Mouse (Mus musculus) right cerebral cortex, postnatal 25 days (tissue): ENCODE results near the gene Pex16.
A peak's percentile ranks its signal among the peaks of the same experiment; 100 is the strongest.

ENCODE experiments used
- DNase-seq: peaks from one replicate; pipeline ENCODE4 v3.0.0; 2022

The Pex16 gene

DNA sequence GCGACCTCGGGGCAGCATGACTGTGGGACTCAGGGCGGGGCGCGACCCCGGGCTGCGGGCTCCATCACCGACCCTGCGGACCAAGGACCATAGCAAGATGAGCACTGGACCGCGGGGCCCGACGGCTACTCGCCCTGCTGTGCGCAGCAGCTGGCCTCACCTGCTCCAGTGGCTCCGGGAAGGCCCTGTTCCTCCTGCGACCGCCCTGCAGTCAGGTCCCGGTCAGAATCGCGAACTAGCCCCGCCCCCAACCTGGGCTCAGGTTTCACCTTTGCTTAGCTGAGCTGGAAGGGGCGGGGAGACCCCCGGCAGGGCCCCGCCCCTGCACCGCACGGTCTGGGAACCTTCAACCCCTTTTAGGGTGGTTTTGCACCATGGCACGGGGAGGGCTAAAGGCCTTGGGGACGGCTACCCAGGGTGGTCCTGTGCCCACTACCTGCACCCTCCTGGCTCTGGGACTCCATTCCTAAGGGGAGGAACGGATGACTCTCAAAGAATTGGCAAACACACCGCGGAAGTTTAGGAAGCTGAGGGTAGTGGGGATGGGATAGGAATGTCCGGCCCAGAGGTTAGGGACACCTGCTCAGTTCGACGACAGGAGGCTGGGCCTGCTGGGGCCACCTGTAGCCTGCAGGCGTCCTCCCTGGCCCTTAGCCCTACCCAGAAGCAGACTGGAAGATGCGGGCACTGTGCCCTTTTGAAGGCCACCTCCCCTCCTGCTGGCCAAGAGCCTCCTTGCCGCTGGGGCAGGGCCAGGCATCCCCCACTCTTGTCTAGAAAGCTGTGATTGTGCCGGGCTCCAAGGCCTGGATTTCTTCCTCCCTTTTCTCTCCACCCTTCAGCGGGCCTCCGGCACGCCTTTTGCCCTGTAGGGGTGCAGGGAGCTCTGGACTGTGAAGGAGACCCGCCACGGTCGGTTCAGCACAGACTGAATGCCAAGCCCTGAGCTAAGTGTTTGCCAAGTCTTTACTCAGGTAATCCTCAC lies 3.4 kb upstream of the Pex16 start:
- no peak for DNase-seq

DNA sequence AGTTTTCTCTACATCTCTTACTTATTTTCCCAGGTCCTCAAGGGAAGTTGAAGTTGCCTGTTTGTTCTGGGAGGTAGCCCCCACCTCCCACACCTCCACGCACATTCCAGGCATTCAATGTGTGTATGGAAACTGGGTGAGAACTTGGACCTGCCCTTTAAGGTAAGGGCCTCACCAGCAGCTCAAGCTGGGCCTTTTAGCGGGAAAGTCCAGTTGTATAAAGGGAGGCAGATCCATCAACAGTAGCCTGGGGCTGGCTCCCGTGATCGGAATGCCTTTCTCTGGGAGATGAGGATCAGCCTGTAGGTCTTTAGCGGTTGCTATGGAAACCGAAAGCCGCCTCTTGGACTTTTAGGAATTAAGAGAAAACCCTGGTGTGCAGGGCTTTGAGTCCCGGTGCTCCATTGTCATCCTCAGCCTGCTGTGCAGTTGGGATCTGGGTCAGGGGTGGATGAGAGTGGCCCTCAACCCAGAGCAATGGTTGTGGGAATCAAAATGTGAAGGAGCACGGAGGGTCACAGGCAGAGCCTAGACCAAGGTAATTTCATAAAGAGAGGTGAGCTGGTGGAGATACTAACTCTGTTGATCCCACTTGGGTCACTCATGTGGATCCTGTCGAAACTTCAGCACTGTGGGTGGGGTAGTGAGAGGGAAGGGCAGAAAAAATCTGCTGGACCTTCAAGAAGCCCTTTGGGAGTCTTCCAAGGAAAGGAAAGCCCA lies 2.3 kb upstream of the Pex16 start:
- no peak for DNase-seq

DNA sequence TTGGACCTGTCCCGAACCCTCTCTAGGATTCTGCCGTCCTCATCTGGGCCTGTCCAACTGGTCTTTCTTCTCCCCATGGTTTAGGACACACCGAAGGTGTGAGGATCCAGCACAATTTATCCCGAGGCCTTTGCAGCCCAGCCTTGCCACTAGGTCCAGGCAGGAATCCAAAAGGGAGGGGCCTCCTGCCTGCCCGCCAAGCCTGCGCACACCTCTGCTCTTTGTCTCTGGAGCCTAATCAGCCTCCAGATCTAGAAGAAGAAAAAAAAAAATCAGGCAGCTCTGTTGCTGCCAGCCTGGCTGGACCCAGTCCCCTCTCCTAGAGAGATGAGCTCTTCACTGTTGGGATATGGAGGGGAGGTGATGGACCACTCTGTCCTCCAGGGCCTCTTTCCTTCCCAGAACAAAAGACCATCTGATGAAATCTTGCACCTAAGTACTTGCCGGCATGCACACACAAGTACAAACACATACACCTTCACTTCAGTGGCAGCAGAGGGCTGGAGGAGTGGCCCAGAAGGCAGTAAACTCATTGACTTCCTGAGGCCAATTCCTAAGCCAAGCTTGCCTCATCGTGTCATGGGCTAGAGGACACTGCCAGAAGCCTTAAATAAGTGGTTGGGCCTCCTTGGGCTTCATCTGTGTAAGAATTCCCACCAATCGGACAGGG lies 1.6 kb upstream of the Pex16 start:
- no peak for DNase-seq

GRCm38 (mm10) chr2:92373437-92373813 lies 1.1 kb upstream of the Pex16 start:
- no peak for DNase-seq

DNA sequence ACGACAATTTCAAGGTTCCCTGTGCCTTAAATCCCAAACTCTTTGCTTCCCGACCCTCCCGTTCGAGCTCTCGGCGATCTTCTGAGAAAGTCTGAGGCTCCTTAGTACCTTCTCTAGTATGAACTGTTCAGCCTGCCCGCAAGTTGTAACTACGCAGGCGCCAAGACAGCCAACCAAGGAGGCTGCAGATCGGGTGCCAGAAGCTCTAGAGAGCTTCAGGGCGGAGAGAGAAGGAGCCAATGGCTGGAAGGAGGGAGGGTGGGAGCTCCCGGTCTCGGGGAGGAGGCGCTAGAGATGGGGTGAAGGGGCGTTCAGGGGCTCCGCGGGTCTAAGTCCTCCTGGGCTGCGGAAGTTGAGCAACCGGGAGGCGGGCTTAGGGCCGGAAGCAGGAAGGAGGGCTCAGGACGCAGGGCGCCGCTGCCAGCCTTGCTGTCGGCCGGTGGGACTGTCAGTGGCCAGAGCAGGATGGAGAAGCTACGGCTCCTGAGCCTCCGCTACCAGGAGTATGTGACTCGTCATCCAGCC lies 685 bp downstream of the Pex16 start:
- DNase-seq: peak; percentile 96

DNA sequence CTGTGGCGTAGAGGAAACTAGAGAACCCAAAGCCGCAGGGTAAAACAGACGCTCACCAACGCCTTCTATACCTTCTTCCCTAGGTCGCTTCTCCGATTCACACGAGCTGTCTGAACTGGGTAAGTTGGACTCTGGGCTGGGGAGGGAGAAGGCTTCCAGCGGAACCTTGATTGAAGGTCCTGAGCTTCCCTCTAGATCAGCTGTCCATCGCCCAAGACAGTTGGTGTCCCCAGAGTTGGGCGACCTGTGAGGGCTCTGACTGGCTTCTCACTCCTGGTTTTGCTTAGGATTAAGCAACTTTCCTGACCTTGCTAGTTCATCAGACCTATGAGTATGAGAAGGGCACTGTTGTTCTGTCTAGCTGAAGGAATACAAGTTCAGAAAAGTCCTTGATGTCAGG lies 1.3 kb downstream of the Pex16 start:
- no peak for DNase-seq

DNA sequence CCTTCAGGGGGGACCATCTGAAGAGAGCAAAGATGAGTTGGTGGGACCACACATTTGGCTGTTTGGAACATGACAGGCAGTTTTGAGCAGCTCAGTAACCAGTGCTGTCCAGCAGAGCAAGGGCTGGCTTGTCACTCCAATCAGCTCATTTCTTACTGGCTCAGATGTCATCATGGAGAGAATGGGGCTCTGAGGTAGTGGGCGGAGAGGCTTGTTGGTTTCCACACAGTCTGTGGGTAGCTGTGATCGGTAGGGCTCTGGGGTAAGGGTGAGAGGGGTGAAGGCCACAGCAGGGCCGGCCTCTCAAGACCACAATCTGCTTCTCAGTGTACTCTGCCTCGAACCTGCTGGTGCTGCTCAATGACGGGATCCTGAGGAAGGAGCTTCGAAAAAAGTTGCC lies 1.8 kb downstream of the Pex16 start:
- DNase-seq: no peak

DNA sequence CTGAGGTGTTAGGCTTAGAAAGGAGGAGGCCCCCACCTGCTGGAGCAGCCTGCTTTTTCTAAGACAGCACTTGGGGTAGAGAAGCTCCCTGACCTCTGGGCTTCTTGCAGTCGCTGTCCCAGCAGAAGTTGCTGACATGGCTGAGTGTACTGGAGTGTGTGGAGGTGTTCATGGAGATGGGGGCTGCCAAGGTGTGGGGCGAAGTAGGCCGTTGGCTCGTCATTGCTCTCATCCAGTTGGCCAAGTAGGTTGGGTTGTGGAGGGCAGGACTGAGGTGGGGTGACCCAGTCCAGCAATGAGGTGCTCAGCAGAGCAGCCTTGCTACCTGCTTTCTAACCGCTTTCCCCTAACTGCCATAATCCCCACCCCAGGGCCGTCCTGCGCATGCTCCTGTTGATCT lies 2.8 kb downstream of the Pex16 start:
- no peak for DNase-seq

GRCm38 (mm10) chr2:92379783-92380494 lies 5.5 kb downstream of the Pex16 start:
- DNase-seq: no peak

- DNase-seq: no peak
These were observed 6.1 kb downstream of the Pex16 start for GRCm38 (mm10) chr2:92380495-92381050.

- no peak for DNase-seq
These were observed 6.7 kb downstream of the Pex16 start for GRCm38 (mm10) chr2:92381161-92381560.

DNA sequence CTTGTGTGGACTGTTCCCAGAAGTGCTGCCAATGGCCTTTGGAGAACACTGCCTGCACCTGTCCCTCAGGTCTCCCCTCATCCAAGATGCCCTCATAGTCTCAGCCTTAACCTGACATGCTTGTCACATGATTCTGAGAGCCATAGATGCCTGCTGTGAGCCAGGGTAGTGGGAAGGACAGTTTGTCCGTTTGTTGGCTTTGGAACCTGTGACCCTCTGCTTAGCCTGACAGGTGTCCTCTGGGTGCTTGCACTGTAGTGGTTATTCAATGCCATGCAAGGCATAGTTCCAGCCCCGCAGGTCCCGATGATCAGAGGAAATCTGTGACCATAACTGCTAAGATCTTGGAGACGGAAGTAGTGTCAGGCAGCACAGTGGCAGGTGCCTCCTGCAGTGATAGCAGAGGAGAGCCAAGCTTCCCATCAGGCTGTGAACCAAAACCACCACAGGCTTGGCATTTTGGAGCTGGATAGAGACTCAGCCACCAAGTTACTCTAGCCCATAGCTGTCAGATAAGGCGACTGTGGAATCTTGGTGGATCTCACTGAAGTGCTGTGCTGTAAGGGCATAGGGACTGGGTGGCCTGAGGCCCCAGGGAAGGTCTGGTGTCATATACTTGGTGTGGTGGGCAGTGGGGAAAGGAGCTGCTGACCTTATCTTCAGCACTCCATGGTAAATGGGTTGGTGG lies 7.6 kb downstream of the Pex16 start, which contains the start of gene 1700029I15Rik:
1700029I15Rik (plus strand) TSS at position 638 of the 688 bp plus-strand sequence.
- DNase-seq: no peak

DNA sequence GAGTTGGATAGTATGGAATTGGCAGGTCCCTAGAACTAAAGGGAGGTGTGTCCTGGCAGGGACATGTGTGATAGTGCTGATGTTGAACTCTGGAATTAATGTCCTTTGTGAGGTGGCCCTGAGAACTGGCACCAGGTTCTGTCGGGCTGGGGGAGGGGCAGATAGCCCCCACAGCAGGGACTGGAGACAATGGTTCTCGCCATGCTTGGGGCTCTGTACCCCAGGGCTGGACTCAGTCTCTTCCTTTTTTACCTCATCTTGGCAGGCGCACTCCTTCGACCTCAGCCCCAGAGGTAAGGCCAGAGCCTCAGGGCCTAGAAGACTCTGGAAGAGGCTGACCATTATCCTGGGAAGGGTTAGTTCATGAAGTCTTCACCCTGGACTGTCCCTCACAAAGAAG lies 8.3 kb downstream of the Pex16 start:
- no peak for DNase-seq

- DNase-seq: no peak
These were observed 9.6 kb downstream of the Pex16 start for GRCm38 (mm10) chr2:92384101-92384500.

DNA sequence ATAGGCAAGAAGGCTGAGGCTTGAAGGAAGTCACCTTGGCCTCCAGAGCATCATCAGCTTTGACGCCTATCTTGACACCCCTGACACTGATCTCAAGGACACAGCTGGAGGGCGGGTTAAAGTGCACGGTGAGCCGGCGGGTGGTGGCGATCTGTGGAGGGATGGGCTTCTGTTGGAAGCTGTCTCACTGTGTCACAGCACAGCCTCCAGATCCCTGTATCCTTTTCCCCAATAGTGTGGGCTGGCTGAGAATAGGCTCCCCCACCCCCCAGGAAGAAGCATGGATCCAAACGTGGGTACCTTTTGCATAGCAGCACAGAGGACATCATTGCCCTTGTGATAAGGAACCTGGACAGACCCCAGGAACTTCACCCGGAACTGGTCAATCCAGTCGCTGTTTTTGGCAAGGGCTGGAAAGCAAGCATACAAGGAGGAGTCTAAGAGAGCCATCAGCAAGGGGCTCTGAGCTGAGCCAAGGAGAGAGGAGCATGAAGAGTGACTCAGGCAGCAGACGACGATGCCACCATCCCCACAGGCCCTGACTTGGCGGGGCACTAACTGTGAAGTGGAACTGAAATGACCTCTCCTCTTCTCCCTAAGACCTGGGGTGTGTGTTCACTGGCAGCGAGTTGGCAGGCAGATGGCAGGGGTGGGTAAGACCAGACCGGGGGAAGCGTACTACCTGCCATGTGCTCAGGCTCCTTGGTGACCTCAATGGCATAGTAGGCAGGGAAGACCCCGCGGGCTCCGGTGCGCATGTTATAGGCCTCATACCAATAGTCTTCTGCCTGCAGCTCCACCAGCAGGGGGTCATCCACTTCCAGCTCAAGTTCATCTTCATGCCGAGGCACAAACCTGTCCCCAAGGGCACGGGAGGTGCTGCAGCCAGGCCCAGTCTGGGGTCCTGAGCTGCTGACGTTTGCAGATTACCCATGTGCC lies 10.9 kb downstream of the Pex16 start:
- no peak for DNase-seq

- DNase-seq: no peak
These were observed 12.5 kb downstream of the Pex16 start for GRCm38 (mm10) chr2:92386821-92387570.

GRCm38 (mm10) chr2:92387646-92388045 lies 13.2 kb downstream of the Pex16 start:
- peak; percentile 63 for DNase-seq

- DNase-seq: no peak
These were observed 13.6 kb downstream of the Pex16 start for GRCm38 (mm10) chr2:92388081-92388517.

- peak; percentile 93 for DNase-seq
These were observed 14.6 kb downstream of the Pex16 start for GRCm38 (mm10) chr2:92388891-92389641.
